Mouse (Mus musculus) adrenal gland, postnatal 4 days (tissue): ENCODE data around the gene Triap1. TPM values are rescaled to one million over a fixed set of nuclear protein-coding genes. Genes with fewer than 3 reads are reported as not detected.
"Not testable (repeated sequence)": the region's sequence is repeated elsewhere in the genome, so short reads cannot be mapped to it uniquely, and the experiment has no call there.

ENCODE experiments used
- DNase-seq, 2 experiments: peaks; one replicate each; pipeline ENCODE4 v3.0.0; 2021 to 2022; ENCODE audit warnings: low spot score in 2 of 2, mixed read lengths in 2 of 2
- total RNA-seq, 2 experiments: library from RNA; stranded (reverse); gene quantifications; 2 replicates each; pipeline ENCODE4 v1.2.3; 2021

Triap1 gene
- total RNA-seq, 2 experiments from 2014 or later: 35.1 to 39.6 TPM

DNA sequence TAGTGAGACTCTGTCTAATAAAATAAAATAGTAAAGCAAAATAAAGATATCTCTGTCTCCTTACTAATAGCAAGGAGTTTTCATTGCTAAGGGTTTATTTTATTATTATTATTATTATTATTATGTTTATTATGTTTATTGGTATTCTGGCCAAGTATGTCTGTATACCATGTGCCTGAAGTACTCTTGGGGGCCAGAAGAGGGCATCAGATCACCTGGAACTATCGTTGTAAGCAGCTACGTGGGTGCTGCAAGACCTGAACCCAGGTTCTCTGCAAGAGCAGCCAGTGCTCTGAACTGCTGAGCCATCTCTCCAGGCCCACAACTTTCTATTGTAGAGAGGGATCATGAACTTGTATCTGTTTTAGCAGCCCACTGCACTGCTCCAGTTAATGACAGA, 34.4 kb downstream of the Triap1 start:
- DNase-seq: no peak

DNA sequence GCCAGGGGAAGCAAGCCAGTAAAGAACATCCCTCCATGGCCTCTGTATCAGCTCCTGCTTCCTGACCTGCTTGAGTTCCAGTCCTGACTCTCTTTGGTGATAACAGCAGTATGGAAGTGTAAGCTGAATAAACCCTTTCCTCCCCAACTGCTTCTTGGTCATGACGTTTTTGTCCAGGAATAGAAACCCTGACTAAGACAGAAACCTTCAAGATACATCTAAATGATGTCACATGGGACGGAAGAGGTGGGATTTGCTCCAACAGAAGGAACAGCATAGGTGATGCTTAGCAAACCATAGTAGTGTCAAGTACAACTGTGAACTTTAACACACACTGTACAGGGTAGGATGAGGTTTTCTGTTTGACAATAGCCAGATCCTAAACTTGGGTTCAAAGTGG, 37.9 kb downstream of the Triap1 start:
- not testable (repeated sequence) for DNase-seq

DNA sequence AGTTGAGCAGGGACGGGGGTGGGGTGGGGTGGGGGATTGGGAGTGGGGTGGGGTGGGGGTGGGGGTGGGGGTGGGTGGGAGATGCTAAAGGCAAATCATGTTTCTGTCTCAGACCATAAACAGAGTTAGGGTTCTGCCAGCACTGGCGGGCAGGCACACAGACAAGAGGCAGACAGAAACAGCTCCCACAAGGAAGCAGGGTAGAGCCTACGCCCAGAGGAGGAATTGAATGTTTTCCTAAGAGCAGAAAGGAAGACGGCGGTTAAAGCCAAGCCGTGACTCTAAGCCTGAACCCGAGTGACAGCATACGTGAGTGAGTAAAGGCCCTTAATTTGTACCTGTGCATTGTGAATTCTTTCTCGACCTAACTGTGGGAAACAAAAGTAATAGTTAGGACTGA, 50.9 kb downstream of the Triap1 start:
- DNase-seq: no peak

DNA sequence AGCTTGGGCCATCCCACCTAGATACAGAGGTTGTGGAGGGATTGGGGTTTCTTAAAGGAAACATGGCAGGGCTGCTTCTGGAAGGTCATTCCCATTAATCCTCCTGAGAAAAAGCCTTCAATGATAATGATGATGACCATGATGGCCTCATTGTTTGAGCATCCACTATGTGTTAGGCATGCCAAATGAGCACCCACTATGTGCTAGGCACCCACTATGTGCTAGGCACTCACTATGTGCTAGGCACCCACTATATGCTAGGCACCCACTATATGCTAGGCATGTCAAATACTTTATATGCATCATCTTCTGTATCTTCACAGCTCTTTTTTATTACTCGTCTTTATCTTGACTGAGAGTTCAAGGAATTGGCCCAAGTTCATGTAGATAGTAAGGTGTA, 51.9 kb downstream of the Triap1 start:
- no peak for DNase-seq

Other genes with a start within 250 kb of the Triap1 start
- under 1 TPM in 1 of 2 experiments, not detected in 1; 0.73 TPM for gene Gm10401, start 242.9 kb upstream of the Triap1 start, total RNA-seq
- gene Acads, start 221.9 kb upstream of the Triap1 start, total RNA-seq: 100 to 1,000 TPM; 166 to 191 TPM
- gene Unc119b, start 206.2 kb upstream of the Triap1 start, total RNA-seq: 10 to 100 TPM; 35.1 to 39.1 TPM
- gene Mlec, start 183.0 kb upstream of the Triap1 start, total RNA-seq: 100 to 1,000 TPM; 208 to 242 TPM
- 1 to 10 TPM; 4.5 to 5.0 TPM for gene Cabp1, start 146.8 kb upstream of the Triap1 start, total RNA-seq
- gene Pop5, start 105.4 kb upstream of the Triap1 start, total RNA-seq: 10 to 100 TPM; 45.9 to 46.8 TPM
- gene Rnf10, start 68.3 kb upstream of the Triap1 start, total RNA-seq: 100 to 1,000 TPM; 214 to 224 TPM
- gene Coq5, start 61.6 kb upstream of the Triap1 start, total RNA-seq: 10 to 100 TPM; 54.4 to 59.8 TPM
- gene Dynll1, start 40.2 kb upstream of the Triap1 start, total RNA-seq: 100 to 1,000 TPM; 219 to 273 TPM
- gene Srsf9, start 14.0 kb upstream of the Triap1 start, total RNA-seq: 10 to 100 TPM; 83.9 to 87.4 TPM
- 10 to 100 TPM; 19.1 to 20.3 TPM for gene Gatc, start within 50 bp of the Triap1 start, total RNA-seq
- gene Cox6a1, start 7.8 kb downstream of the Triap1 start, total RNA-seq: 100 to 1,000 TPM; 720 to 752 TPM
- 10 to 100 TPM; 27.0 to 33.2 TPM for gene Msi1, start 88.4 kb downstream of the Triap1 start, total RNA-seq
- gene Pla2g1b, start 125.0 kb downstream of the Triap1 start, total RNA-seq: 10 to 100 TPM in 1 of 2 experiments, not detected in 1; 13.7 TPM
- gene Sirt4, start 143.5 kb downstream of the Triap1 start, total RNA-seq: 10 to 100 TPM; 29.9 to 31.3 TPM
- 10 to 100 TPM; 77.6 to 82.4 TPM for gene Pxn, start 165.5 kb downstream of the Triap1 start, total RNA-seq
- gene Rplp0, start 218.2 kb downstream of the Triap1 start, total RNA-seq: 1,000 to 10,000 TPM; 1,094 to 1,122 TPM
- 10 to 100 TPM; 83.5 to 87.5 TPM for gene Gcn1l1, start 224.0 kb downstream of the Triap1 start, total RNA-seq